Mouse (Mus musculus) liver, adult 2 months (tissue): Measurements from ENCODE around the gene Slc22a27. TPM values are rescaled to one million over a fixed set of nuclear protein-coding genes. Genes with fewer than 3 reads are reported as not detected.
"Not testable (repeated sequence)": the region's sequence is repeated elsewhere in the genome, so short reads cannot be mapped to it uniquely, and the experiment has no call there.

Source experiments
- DNase-seq: peaks from one replicate; pipeline ENCODE4 v3.0.0-alpha.2; 2011; ENCODE audit warnings: low read depth, low spot score; ENCODE audit errors: extremely low read depth
- H3K27ac ChIP-seq: fragments of 200-500 bp; replicated peaks from 2 replicates; pipeline ENCODE4 v1.5.1; 2012; ENCODE audit warnings: low read depth, mild to moderate bottlenecking, control low read depth, inconsistent platforms, low read length; ENCODE audit not compliant: insufficient read depth
- H3K27me3 ChIP-seq: fragments of 200-500 bp; 2 replicates; pipeline ENCODE4 v1.6.1; 2012; ENCODE audit warnings: mild to moderate bottlenecking, moderate library complexity, low read length, inconsistent platforms; ENCODE audit not compliant: control insufficient read depth, insufficient read depth
- H3K36me3 ChIP-seq: fragments of 200-500 bp; 2 replicates; pipeline ENCODE4 v1.6.1; 2012; ENCODE audit warnings: low read length, inconsistent platforms; ENCODE audit not compliant: control insufficient read depth, insufficient read depth
- H3K4me1 ChIP-seq: fragments of 200-500 bp; 2 replicates; pipeline ENCODE4 v1.6.1; 2011; ENCODE audit warnings: low read length; ENCODE audit not compliant: control insufficient read depth, insufficient read depth
- H3K4me3 ChIP-seq: fragments of 200-500 bp; 2 replicates; pipeline ENCODE4 v1.5.1; 2011; ENCODE audit warnings: low read depth, mild to moderate bottlenecking, control low read depth, low read length, moderate library complexity; ENCODE audit not compliant: insufficient read depth
- H3K79me2 ChIP-seq: fragments of 200-500 bp; 2 replicates; pipeline ENCODE4 v1.6.1; 2012; ENCODE audit warnings: inconsistent platforms, mild to moderate bottlenecking, low read length, moderate library complexity; ENCODE audit not compliant: control insufficient read depth, insufficient read depth
- H3K9ac ChIP-seq: fragments of 200-500 bp; 2 replicates; pipeline ENCODE4 v1.6.1; 2012; ENCODE audit warnings: low read depth, mild to moderate bottlenecking, control low read depth, inconsistent platforms, low read length
- CTCF ChIP-seq: fragments of 200-500 bp; IDR thresholded peaks from 2 replicates; pipeline ENCODE4 v1.5.1; 2011; ENCODE audit warnings: low read depth, low read length, control low read depth
- POLR2A ChIP-seq: fragments of 200-500 bp; IDR thresholded peaks from 2 replicates; pipeline ENCODE4 v1.6.1; 2011; ENCODE audit warnings: low read length, control low read depth; ENCODE audit not compliant: insufficient read depth; ENCODE audit errors: extremely low read depth
- WGBS: fragments of 180-500 bp; shearing (Covaris S2); methylation state at CpG from one replicate; pipeline ENCODE4 v1.1.7; 2018; 5-methylcytosine and 5-hydroxymethylcytosine counted together
- polyA plus RNA-seq: library from polyadenylated mRNA; depleted of rRNA; stranded (reverse); fragments of >200 nt; gene quantifications from 2 replicates; pipeline ENCODE4 v1.2.3, GENCODE M21; 2012; rRNA removed
- total RNA-seq: library from RNA; depleted of rRNA; stranded (reverse); fragments of >200 nt; gene quantifications from 2 replicates; pipeline ENCODE4 v1.2.3, GENCODE M21; 2014; rRNA removed

Gene Slc22a27
- total RNA-seq (16.2 and 25.1 TPM in 2 replicates), polyA plus RNA-seq (22.3 and 23.2 TPM in 2 replicates)

DNA sequence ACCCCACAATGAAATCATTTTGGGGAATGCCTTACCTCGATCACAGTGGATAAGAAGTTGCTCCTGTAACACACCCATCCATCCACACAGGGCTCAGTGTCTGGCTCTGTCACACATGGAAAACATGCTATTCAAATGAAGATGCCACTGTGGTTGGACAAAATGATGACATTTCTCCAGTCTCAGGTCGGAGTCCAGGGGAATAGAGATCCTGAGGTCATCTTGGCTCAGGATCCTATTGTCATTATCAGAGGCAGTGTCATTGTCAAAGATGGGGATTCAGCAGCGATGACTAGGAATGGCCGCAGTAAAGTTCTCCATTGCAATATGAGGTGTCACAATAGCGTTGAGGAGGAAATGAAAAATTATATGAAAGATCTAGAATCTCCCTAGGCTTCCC, at the start of gene Slc22a27:
TSS of gene Slc22a27 (minus strand) at position 101 of the 400 bp plus-strand sequence.
- H3K27me3 ChIP-seq, H3K4me3 ChIP-seq, H3K27ac ChIP-seq, H3K79me2 ChIP-seq, H3K4me1 ChIP-seq, H3K9ac ChIP-seq, H3K36me3 ChIP-seq: not testable (repeated sequence)
- WGBS: 17% methylated on average over 5 of the region's 5 CpGs
- DNase-seq: peak; percentile 80

DNA sequence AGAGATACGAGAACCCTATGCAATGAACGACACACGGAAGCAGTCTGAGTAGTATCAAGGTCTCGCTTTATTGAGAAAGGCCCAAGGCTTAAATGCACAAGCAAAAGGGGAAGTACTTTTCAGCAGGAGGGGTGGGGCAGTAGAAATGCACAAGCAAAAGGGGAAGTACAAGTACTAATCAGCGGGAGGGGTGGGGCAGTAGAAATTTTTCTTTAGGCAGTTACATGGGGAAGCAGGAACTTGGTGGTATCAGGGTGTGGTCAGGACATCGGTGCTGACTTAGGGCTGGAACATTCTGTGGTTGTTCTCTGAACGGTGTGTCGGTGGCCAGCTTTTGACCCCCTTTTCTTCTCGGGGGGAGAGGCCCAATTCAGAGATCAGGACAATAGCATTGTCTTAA, 45.8 kb upstream of the Slc22a27 start:
- not testable (repeated sequence) for H3K9ac ChIP-seq, H3K4me3 ChIP-seq, H3K79me2 ChIP-seq, H3K36me3 ChIP-seq, DNase-seq, H3K27me3 ChIP-seq, H3K27ac ChIP-seq, H3K4me1 ChIP-seq
- 89% methylated on average over 9 of the region's 9 CpGs for WGBS

DNA sequence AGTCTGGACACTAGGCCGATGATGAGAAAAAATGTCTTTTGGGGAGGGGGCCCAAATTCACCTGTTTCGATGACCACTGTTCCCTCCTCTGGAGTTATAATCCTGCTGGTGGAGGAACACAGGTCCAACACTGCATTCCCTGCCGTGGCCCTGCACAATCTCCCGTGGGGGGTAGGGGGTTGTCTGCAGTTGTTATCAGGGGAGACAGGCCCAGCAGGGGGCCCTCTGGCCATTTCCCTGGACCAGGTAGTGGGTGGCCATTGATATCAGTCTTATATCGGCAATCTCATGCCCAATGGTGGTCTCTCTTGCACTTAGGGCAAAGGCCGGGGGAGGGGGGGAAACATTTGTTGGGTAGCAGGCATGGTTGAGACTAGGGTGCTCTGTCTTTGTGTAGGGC, 43.3 kb upstream of the Slc22a27 start:
- H3K79me2 ChIP-seq, H3K4me3 ChIP-seq, DNase-seq, H3K36me3 ChIP-seq, H3K4me1 ChIP-seq, H3K9ac ChIP-seq, H3K27me3 ChIP-seq, H3K27ac ChIP-seq: not testable (repeated sequence)
- 95% methylated on average over 6 of the region's 6 CpGs for WGBS

GRCm38 (mm10) chr19:7968703-7969102, 2.9 kb upstream of the Slc22a27 start:
- peak; percentile 90 for DNase-seq
- no peak overlapping the region for H3K9ac ChIP-seq
- no peaks in the 10 kb centered on the region for H3K36me3 ChIP-seq
- no peaks in the 10 kb centered on the region for H3K79me2 ChIP-seq
- no peaks in the 10 kb centered on the region; the same call in 1 of the 2 replicates for H3K27me3 ChIP-seq
- no peak overlapping the region for H3K27ac ChIP-seq
- TF ChIP-seq CTCF (no peak), POLR2A (no peak)
- peaks cover 7% of the 10 kb centered on the region; the same call in 1 of the 2 replicates for H3K4me1 ChIP-seq
- H3K4me3 ChIP-seq: no peak overlapping the region
- 23% methylated on average over 2 of the region's 2 CpGs for WGBS

DNA sequence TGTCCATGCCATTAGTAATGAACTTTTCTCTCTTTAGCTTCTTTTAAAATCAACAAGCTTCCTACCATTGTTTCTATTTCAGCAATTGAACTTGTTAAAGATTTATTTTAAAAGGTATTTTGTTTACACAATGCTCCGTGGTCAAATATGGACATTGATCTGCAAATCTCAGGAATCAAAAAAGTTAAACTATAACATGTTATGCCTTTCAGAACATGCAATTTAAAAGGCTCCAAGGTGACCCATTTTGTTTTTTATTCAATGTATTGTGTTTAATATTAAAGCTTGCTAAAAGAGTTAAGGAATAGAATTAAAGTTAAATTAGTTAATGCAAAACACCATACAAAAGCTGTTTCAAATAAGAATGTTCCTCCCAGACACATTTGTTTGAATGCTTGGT, 723 bp upstream of the Slc22a27 start:
- H3K4me3 ChIP-seq, H3K27ac ChIP-seq, H3K4me1 ChIP-seq, H3K79me2 ChIP-seq, H3K36me3 ChIP-seq, H3K9ac ChIP-seq, H3K27me3 ChIP-seq: not testable (repeated sequence)
- DNase-seq: peak; percentile 73
- WGBS: 16% methylated on average over 1 of the region's 1 CpGs

DNA sequence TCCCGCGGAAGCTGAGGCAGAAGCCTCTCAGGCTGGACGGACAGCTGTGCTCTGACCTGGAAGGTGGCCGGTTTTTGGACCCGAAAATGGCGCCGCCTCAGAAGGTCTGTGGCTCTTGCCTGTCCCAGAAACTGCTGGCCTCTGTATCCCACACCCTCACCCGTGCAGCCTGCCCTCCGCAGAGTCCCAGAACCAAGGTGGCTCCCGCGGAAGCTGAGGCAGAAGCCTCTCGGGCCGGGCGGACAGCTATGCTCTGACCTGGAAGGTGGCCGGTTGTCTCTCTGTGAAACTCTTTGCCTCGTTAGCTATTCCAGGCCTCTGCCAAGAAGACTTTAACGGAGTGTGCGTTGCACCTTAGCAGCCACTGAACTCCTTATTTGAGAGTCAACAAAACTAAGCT, 26.4 kb downstream of the Slc22a27 start:
- not testable (repeated sequence) for H3K27ac ChIP-seq, H3K27me3 ChIP-seq, H3K36me3 ChIP-seq, H3K4me1 ChIP-seq, H3K4me3 ChIP-seq, H3K9ac ChIP-seq, H3K79me2 ChIP-seq, DNase-seq
- 93% methylated on average over 18 of the region's 18 CpGs for WGBS

DNA sequence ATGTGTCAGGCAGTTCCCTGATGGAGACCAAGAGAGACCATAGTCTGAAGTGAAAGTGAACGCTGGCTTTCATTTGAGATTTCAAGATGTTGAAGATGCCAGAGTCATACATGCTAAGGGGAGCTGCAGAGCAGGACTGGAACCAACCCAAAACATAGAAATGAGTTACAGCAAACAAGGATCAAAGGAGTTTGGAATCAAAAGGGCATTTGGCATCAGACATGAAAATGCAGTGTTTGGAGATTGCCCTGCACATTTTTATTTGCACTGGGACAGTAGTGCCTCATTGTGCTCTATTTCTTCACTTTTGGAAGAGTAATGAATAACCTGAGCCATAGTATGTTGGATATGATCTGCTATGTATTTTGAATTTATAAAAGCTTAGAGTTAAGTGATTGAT, 89.2 kb downstream of the Slc22a27 start:
- WGBS: 17% methylated on average over 1 of the region's 1 CpGs
- Histone ChIP-seq H3K27me3 (no peaks in the 10 kb centered on the region), H3K36me3 (no peaks in the 10 kb centered on the region), H3K9ac (no peak overlapping the region), H3K4me1 (no peaks in the 10 kb centered on the region), H3K27ac (no peak overlapping the region), H3K79me2 (no peaks in the 10 kb centered on the region), H3K4me3 (no peak overlapping the region)
- no peak for TF ChIP-seq POLR2A
- TF ChIP-seq CTCF: no peak
- peak; percentile 89 for DNase-seq
